Mouse (Mus musculus): Measurements from ENCODE around the gene Tmem186. TPM values are rescaled to one million over a fixed set of nuclear protein-coding genes. Genes with fewer than 3 reads are reported as not detected.

Tmem186 gene
- polyA plus RNA-seq, 1 experiment, result not detected

DNA sequence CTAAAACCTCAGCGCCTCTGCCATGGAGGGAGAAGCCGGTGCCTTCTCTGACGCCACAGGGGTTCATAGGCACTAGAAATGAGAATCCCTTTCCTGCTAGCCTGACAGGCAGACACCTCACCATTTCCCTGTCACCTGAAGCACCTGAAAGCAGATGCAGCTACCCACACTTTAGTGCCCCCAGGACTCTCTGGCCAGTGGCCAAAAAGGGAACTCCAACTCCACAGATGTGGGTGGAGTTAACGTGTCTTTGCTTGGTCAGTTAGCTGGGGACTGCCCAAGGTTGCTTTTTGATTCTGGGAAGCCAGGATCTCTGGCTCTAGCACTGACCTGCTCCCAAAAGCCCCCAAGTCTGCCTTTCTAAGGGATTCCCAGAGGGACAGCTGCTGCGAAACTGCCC, 31.9 kb upstream of the Tmem186 start:
- H3K27ac ChIP-seq (ENCODE audit: insufficient read depth, low read depth, low read length), result no peak overlapping the region
- H3K4me3 ChIP-seq (ENCODE audit: insufficient read depth, low read depth, low read length), result no peak overlapping the region
- WGBS, result 73% methylated on average over 5 of the region's 5 CpGs
- no peak for TF ChIP-seq POLR2A (IDR thresholded peaks at IDR 0.05; ENCODE audit: insufficient read depth, low read depth, low read length)
- H3K4me1 ChIP-seq (ENCODE audit: control insufficient read depth, insufficient read depth, low read length), result peaks cover 29% of the 10 kb centered on the region

DNA sequence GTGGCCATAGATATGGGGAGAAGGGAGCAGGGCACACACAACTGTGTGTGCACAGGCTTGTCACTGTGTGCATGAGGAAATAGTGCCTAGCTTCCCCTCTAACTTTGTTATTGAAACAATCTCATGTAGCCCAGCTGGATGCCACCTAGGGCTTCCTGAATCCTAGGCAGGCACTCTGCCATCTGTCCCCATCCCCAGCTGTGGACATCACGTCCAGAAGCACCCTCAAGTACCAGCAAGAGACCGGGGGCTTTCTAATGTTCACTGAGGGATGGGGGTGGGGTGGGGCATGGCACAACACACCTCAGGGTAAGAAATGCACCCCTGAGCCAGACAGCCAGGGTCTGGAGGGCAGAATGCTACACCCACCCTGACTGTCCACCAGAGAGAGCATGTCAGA, 30.9 kb upstream of the Tmem186 start:
- Histone ChIP-seq H3K4me3 (ENCODE audit: insufficient read depth, low read depth, low read length) (no peak overlapping the region), H3K27ac (ENCODE audit: insufficient read depth, low read depth, low read length) (no peak overlapping the region), H3K4me1 (ENCODE audit: control insufficient read depth, insufficient read depth, low read length) (peaks cover 26% of the 10 kb centered on the region)
- no peak for TF ChIP-seq POLR2A (IDR thresholded peaks at IDR 0.05; ENCODE audit: insufficient read depth, low read depth, low read length)
- TF ChIP-seq CTCF (IDR thresholded peaks at IDR 0.05; ENCODE audit: insufficient read depth, low read depth, low read length), result no peak
- 78% methylated on average over 2 of the region's 2 CpGs for WGBS

DNA sequence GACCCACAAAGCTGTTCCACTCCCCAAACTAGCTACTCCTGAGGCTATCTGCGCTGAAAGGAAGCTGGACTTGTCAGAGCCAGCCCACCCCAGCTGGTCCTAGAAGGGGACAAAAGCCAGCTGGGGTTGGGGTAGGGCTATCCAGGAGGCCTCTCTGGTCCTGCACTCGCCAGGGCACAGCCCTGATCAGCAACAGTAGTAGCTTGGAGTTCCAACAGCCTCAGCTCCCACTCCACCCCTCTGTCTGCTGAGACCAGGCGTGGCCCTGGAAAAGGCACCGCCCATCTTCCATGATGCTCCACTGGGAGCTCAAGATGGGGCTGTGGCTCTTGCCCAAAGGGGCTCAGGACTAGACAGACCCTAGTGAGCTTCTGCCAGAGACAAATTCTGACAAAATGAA, 30.3 kb upstream of the Tmem186 start:
- peaks cover 26% of the 10 kb centered on the region for H3K4me1 ChIP-seq (ENCODE audit: control insufficient read depth, insufficient read depth, low read length)
- no peak overlapping the region for H3K4me3 ChIP-seq (ENCODE audit: insufficient read depth, low read depth, low read length)
- no peak overlapping the region for H3K27ac ChIP-seq (ENCODE audit: insufficient read depth, low read depth, low read length)
- 79% methylated on average over 4 of the region's 4 CpGs for WGBS
- TF ChIP-seq POLR2A (IDR thresholded peaks at IDR 0.05; ENCODE audit: insufficient read depth, low read depth, low read length) (no peak), CTCF (IDR thresholded peaks at IDR 0.05; ENCODE audit: insufficient read depth, low read depth, low read length) (no peak)

DNA sequence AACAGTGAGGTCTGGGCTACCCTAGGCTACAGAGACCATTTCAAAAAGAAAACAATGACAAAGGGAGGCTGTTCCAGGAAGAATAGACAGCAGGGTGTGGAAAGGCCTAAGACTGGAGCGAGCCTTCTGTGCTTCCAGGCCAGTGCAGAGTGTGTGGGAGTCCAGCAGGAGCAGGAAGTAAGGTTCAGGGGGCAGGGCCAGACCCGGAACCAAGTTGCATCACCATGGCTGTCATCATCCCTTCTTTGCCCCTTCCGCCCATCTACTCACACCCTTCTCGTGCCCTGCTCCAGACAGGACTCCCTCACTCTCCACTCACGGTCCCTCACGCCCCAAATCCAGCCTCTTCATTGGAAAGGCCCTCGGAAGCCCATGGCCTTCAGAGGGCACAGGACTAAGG, 29.7 kb upstream of the Tmem186 start:
- whole genome bisulfite sequencing, result 88% methylated on average over 7 of the region's 7 CpGs
- TF ChIP-seq POLR2A (IDR thresholded peaks at IDR 0.05; ENCODE audit: insufficient read depth, low read depth, low read length), result no peak
- no peak for TF ChIP-seq CTCF (IDR thresholded peaks at IDR 0.05; ENCODE audit: insufficient read depth, low read depth, low read length)
- H3K27ac ChIP-seq (ENCODE audit: insufficient read depth, low read depth, low read length), result no peak overlapping the region

DNA sequence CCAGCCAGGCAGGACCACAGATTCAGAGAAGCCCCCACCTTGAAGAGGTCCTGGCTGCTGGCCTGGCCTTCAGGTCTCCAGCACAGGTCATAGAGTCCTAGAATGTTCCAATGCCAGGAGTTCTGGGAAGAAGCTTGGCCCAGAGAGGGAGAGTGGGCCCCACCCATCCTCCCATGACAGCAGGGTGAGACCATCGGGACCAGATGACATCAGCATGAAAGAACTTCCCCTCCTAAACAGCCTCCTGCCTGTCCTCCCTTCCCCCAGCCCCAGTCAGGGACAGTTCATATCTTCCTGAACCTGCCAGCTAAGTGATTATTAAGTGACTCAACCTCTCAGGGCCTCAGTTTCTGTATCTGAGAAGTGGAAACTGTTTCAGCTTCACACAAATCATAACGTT, 28.9 kb upstream of the Tmem186 start:
- Histone ChIP-seq H3K27ac (ENCODE audit: insufficient read depth, low read depth, low read length) (no peak overlapping the region), H3K4me3 (ENCODE audit: insufficient read depth, low read depth, low read length) (no peak overlapping the region), H3K4me1 (ENCODE audit: control insufficient read depth, insufficient read depth, low read length) (peaks cover 21% of the 10 kb centered on the region)
- 52% methylated on average over 2 of the region's 2 CpGs for WGBS
- no peak for TF ChIP-seq CTCF (IDR thresholded peaks at IDR 0.05; ENCODE audit: insufficient read depth, low read depth, low read length)

More for the DNA sequence above, 29.7 kb upstream of the Tmem186 start:
- H3K4me3 ChIP-seq (ENCODE audit: insufficient read depth, low read depth, low read length), result no peak overlapping the region
- peaks cover 26% of the 10 kb centered on the region for H3K4me1 ChIP-seq (ENCODE audit: control insufficient read depth, insufficient read depth, low read length)

DNA sequence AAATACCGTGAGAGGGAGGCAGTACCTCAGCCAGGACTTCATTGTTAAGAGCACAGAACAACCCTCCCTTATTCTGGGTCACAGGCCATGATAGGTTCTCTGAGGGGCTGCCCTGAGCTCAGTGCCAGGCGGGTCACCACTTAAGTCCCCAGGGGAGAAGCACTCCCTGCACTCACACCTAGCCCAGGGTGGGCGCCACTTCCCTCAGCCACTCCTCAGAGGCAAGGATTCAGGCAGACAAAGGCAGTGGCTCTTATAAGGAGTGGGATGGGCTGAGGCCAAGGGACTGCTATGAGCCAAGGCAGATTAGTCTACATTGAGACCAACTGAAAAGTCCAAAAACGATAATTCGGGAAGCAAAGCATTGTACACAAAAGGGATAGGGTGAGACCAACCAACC, 27.9 kb upstream of the Tmem186 start:
- WGBS, result 71% methylated on average over 5 of the region's 5 CpGs
- TF ChIP-seq POLR2A (IDR thresholded peaks at IDR 0.05; ENCODE audit: insufficient read depth, low read depth, low read length), result no peak
- no peak for TF ChIP-seq CTCF (IDR thresholded peaks at IDR 0.05; ENCODE audit: insufficient read depth, low read depth, low read length)
- Histone ChIP-seq H3K4me1 (ENCODE audit: control insufficient read depth, insufficient read depth, low read length) (peaks cover 19% of the 10 kb centered on the region), H3K27ac (ENCODE audit: insufficient read depth, low read depth, low read length) (no peak overlapping the region), H3K4me3 (ENCODE audit: insufficient read depth, low read depth, low read length) (no peak overlapping the region)

DNA sequence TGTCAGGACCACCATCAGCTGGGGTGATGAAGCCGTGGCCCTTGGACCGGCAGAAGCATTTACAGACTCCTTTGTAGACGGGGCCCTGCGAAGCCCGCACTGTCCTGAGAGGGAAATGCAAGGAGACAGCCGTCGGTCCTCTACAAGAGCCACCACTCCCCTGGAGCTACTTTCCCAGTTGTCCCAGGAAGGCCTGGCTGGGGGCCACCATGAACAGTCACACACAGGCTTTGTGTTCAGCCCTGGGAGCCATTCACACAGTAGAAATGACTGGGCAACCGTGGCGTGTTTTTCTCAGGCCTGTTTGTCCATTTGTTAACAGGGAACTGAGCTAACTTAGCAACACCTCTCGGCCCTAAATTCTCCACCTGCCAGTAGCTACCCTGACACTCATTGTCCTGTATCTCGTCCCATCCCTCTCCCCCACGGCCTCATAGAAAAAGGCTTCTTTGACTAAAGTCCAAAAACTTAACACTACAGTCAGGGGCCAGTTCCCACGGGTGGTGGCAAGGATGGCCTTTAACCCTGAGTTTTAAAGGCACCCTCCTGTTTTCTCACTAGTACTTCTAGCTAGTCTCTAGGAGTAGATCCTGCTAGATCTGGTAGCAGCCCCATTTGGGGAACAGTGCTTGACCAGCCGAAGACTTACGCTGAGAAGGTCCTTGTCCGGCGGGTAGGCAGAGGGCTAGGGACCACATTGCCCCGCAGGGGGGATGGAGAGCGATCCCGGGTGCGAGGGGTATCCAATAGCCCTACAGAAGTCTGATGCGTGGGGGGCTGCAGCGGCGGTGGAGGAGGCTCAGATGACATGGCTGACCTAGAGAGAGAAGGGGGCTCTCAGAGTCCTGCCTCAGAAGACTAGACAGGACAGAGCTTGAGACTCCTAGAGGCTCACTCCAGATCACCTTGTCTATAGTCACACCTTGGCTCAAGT, 26.4 kb upstream of the Tmem186 start:
- H3K4me3 ChIP-seq (ENCODE audit: insufficient read depth, low read depth, low read length), result no peak overlapping the region
- whole genome bisulfite sequencing, result 68% methylated on average over 24 of the region's 24 CpGs

DNA sequence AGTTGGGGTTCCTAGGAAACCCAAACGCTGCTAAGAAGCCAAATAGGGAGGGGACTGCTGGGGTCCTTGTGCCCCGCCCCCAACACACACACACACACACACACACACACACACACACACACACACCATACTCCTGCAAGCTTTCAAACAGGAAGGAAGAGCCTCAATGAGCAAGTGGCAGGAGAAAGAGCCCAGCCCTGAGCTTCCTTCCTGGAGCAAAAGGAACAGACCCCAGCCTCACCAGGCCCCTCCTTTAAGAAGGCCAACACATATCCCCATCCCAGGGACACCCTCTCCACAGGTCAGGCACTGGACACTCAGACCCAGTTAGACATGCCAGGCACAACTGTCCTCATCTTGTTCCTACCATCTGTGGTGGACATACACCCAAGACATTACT, 25.5 kb upstream of the Tmem186 start:
- no peak overlapping the region for H3K27ac ChIP-seq (ENCODE audit: insufficient read depth, low read depth, low read length)
- no peak for TF ChIP-seq CTCF (IDR thresholded peaks at IDR 0.05; ENCODE audit: insufficient read depth, low read depth, low read length)
- TF ChIP-seq POLR2A (IDR thresholded peaks at IDR 0.05; ENCODE audit: insufficient read depth, low read depth, low read length), result no peak
- WGBS, result 62% methylated on average over 2 of the region's 2 CpGs
- peaks cover 8% of the 10 kb centered on the region for H3K4me1 ChIP-seq (ENCODE audit: control insufficient read depth, insufficient read depth, low read length)
- no peak overlapping the region for H3K4me3 ChIP-seq (ENCODE audit: insufficient read depth, low read depth, low read length)

More for the DNA sequence above, 26.4 kb upstream of the Tmem186 start:
- Histone ChIP-seq H3K27ac (ENCODE audit: insufficient read depth, low read depth, low read length) (no peak overlapping the region), H3K4me1 (ENCODE audit: control insufficient read depth, insufficient read depth, low read length) (peaks cover 11% of the 10 kb centered on the region)
- no peak for TF ChIP-seq POLR2A (IDR thresholded peaks at IDR 0.05; ENCODE audit: insufficient read depth, low read depth, low read length)
- no peak for TF ChIP-seq CTCF (IDR thresholded peaks at IDR 0.05; ENCODE audit: insufficient read depth, low read depth, low read length)

DNA sequence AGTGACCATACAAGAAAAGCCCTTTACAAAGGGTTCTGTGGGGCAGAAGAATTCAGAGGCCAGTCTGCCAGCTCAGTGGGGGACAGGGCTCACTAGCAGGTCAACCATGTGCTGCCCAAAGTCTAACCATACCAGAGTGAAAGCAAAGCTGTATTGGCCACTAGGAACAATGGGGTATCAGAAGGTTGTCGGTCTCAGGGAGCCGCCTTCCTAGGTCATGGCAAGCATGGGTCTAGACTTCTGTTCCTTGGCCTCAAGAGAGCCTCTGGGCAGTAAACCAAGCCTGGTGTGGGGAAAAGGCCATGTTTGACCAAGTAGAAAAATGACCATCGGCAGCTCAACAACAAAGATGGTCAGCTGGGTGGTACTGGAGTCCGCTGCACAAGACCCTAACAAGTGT, 21.3 kb upstream of the Tmem186 start:
- Histone ChIP-seq H3K4me1 (ENCODE audit: control insufficient read depth, insufficient read depth, low read length) (peaks cover 3% of the 10 kb centered on the region), H3K4me3 (ENCODE audit: insufficient read depth, low read depth, low read length) (no peak overlapping the region), H3K27ac (ENCODE audit: insufficient read depth, low read depth, low read length) (no peak overlapping the region)
- WGBS, result 64% methylated on average over 4 of the region's 4 CpGs
- no peak for TF ChIP-seq CTCF (IDR thresholded peaks at IDR 0.05; ENCODE audit: insufficient read depth, low read depth, low read length)
- TF ChIP-seq POLR2A (IDR thresholded peaks at IDR 0.05; ENCODE audit: insufficient read depth, low read depth, low read length), result no peak
